Mouse (Mus musculus) CH12F3 (cell line): ENCODE data around the gene Plekha1.

Experiments
- in situ Hi-C: fragments of 300-500 bp; cut with MboI; formaldehyde crosslinking; loops from 2 replicates; pipeline ENCODE4 v1.14.3; 2020; ENCODE audit warnings: low sequenced_read_pairs

Gene Plekha1

GRCm38 (mm10) chr7:130910841-130911240 lies 45.3 kb downstream of the Plekha1 start:
- in situ Hi-C loops = loop anchor here (10.0 kb wide), 1 partner anchor 146 kb away; no protein-coding TSS in a partner anchor

DNA sequence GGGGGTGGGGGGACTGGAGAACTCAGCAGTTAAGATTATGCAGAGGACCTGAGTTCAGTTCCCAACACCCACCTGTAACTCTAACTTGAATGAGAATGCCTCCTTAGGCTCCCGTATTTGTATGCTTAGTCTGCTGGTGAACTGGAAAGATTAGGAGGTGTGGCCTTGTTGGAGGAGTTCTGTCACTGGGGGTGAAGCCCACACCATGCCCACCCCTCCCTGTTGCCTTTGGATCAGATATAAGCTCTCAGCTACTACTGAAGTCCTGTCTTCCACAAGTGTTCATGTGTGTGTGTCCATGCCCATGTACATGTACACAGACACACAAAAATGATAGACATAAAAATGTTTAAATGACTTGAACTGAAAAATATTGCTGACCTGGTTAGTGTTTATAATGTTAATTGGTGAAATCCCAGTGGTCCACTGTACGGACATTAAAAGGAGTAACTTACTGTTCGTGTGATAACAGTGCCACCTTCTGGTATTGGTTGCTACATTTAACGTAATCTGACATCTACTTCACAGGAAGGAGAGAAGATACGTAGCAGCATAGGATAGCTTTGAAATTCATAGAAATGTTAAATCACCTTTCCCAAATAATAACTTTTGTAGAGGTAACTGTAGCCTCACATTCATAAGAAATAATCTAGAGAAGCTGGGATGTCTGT lies 49.3 kb downstream of the Plekha1 start:
- in situ Hi-C loops = loop anchor here (10.0 kb wide), 1 partner anchor 150 kb away; no protein-coding TSS in a partner anchor

GRCm38 (mm10) chr7:130918260-130918659 lies 52.7 kb downstream of the Plekha1 start:
- in situ Hi-C loops = loop anchor here (10.0 kb wide), 1 partner anchor 153 kb away; no protein-coding TSS in a partner anchor

DNA sequence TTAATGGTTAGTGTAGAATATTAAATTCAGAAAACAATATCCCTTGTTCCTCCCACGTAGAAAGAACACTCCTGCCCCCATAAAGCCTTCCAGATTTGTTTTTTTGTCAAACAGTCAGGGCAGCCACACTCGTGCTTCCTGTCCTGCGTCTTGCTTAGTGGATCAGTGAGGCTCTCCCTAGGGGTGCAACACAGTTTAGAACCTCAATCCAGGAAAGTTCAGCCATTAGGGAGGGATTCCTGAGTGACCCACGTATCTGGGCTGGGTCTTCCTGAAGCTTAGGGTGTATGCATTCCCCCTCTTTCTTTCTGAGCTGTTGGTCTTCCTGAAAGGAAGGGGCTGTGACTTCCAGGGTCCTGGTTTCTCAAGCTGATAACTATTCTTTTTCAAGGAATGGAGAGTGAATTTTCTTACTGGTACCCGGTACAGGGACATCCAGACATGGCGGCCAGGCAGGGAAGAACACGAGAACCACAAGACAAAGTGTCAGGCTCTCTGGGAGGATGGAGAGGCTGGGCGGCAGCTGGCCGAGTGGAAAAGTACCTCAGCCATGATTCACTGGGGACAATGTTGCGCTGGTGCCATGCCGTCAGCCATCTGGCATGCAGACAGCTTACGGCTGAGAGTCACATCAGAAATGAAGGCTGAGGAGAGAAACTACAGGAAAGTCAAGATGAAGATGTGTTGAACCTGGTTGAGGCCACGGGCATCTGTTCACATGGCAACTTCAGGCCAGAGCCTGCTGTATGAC lies 57.6 kb downstream of the Plekha1 start:
- in situ Hi-C loops = no loop called here

- in situ Hi-C loops = no loop called here
Observed at GRCm38 (mm10) chr7:130930401-130930800, 64.8 kb downstream of the Plekha1 start.

DNA sequence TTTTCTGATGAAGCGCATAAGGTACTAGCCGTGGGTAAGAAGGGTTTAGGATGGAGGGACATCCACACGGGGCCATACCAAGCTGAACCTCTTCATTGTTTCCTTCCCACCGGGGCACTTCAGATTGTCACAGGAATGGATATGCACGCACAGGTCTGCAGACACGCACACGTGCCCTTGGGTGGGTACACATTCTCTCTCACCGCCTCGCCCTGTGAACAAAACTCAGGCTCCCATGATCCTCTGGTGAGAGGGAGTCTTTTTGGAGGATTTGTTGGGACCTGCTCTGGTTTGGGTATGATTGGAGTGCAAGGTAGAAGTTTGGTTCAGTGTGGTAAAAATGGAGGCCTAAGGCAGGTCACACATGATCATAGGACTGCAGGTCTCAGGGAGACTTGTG lies 67.4 kb downstream of the Plekha1 start:
- in situ Hi-C loops = no loop called here

DNA sequence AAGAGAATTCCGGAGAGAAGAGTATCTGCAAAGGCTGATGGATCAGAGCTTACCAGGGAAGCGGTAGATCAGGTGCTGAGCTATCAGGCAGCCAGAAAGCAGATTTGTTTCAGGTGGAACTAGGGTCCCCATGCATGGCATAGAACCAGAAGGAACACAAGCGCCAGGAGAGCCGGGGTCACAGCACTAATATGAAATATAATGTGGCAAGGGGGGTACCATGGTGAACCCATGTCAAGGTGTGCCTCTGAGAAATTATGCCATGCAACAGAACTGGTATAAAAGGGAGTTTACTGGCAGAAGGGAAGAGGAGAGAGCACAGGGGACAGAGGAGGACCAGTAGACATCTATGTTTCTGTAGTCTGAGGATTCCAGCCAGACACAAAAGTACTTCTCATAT lies 69.1 kb downstream of the Plekha1 start:
- in situ Hi-C loops = no loop called here

DNA sequence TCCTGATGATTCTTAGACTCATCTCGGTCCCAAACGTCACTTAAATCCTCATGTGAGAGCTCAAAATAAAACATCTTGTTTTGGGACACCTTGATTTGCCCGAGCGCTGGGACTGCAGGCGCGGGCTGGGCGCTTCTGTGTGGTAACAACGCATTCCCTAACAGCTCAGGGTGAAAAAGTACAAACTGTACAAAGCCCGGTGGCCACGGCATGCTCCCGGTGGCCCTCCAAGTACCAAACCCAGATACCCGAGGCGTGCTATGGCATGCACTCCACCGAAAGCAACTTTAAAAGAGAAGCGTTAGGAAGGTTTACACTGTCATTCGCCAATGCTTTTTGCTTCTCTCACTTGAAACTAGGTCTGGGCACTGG lies 69.9 kb downstream of the Plekha1 start:
- in situ Hi-C loops = no loop called here

DNA sequence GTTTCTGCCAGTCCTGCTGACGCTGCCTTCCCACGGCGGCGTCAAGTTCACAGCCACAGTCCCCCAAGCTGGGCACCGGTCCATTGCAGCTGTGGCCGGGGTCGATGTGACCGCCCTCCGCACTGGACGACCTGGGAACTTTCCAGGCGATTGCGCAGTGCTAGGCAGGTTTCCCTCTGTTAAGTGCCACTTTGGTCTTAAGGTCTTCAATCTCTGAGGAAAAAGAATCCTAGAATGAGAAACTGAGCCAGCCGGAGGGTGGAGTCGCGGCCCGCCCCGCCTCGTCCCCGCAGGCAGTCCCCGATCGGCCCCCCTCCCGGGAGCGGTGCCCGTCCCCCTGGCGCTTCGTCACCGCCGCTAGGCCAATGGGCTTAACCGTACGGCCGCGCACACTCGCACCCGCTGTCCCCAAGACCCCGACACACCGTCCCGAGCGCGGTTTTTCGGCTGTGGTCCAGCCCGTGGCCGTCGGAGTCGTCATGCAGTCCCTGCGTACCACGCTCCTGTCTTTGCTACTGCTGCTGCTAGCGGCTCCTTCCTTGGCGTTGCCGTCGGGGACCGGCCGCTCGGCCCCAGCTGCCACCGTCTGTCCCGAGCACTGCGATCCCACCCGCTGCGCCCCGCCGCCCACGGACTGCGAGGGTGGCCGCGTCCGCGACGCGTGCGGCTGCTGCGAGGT lies 70.4 kb downstream of the Plekha1 start, which contains the start of gene Htra1:
Gene Htra1 (plus strand): TSS at position 319 of the 679 bp plus-strand sequence.
- in situ Hi-C loops = no loop called here

GRCm38 (mm10) chr7:130936472-130936951 lies 71.0 kb downstream of the Plekha1 start:
- in situ Hi-C loops = no loop called here

GRCm38 (mm10) chr7:130937266-130937841 lies 71.8 kb downstream of the Plekha1 start:
- in situ Hi-C loops = no loop called here

- in situ Hi-C loops = no loop called here
Observed at GRCm38 (mm10) chr7:130938005-130938404, 72.4 kb downstream of the Plekha1 start.

GRCm38 (mm10) chr7:130938896-130939295 lies 73.3 kb downstream of the Plekha1 start:
- in situ Hi-C loops = no loop called here

DNA sequence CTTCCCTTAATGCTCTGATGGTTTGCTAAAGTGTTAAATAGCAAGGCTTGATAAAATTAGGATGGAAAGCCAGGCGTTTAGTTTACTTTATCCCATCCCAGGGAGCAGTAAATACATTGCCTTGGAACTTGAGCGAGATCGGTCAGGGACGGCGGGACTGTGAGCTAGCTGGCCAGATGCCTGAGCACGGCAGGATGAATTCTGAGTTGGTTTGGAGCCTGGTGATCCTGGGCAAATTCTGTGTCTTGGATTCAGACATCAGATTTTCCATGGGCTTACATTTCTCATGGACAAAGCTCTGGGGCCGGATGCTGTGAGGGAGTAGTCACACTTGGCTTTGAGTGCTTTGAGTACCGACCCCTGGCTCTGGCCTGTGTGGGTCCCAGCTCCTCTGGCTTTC lies 75.2 kb downstream of the Plekha1 start:
- in situ Hi-C loops = no loop called here

DNA sequence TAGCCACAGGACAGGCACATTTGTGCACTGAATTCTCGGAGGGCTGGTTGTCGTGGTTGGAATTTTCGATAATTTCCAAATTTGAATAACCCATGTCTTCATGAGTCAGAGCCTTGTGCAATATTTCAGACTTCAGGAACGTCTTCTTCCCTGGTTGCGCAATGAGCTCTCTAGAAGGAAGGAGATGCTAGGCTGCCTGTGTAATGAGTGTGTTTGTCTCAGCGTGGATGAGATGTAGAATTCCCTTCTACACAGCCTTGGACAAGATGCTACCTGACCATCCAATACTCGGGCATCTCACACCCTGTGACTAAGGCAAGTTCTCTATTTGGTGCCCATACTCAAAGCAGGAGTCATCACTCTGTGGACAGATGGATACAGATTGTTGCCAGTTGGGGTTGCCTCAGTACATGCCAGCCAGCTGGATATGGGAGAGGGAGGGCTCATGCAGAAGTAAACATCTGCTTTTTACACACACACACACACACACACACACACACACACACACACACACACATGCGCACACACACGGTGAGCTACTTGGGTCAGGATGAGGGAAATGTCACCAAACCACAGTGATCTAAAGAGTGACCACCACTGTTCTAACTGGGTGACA lies 77.8 kb downstream of the Plekha1 start:
- in situ Hi-C loops = no loop called here

DNA sequence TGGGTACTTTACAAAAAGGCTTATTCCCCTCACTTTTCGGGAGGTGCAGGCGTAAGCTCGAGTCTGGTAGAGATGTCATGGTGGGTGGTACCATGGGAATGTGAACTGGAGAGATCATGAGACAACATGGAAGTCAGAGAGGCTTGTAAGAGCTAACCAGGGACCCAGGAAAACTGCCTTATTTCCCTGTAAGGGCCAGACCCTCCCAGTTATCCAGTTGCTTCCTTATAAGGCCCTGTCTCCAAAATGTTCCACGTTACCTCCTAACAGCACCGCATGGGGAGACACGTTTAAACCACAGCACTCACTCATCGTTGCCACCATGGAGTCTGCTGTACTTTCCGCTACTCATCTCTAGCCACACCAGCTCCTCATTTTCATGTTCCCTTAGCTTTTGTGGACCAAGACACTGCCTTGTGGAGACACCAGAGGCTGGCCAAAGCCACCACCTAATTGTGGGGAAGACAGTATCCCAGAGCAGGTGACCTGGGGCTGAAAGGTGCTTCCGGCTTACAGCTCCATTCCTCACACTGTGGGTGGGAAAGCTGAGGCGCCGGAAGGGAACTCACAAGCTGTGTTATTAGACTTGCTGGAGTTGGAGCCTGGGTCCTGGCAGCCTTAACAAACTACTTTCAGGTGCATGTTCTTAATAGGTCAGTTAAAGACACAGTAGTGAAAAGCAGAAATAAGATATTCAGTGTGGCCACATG lies 79.4 kb downstream of the Plekha1 start:
- in situ Hi-C loops = no loop called here

DNA sequence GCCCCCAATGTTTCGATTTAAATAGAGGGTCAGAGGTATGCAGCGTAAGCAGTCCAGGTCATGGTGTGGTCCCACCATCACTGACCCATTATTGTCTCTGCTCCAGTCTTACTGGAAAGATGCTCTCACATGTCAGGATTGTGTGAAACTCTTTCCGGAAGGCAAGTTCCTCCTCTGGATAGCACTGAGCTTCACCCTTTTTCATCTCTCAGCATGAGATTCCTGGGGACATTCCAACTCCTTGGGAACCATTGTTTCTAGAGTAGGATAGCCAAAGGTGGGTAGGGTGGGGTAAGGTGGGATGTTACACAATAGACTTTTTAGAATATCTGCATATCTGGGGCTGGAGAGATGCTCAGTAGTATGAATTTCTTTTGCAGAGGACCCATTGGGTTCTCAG lies 80.2 kb downstream of the Plekha1 start:
- in situ Hi-C loops = no loop called here

DNA sequence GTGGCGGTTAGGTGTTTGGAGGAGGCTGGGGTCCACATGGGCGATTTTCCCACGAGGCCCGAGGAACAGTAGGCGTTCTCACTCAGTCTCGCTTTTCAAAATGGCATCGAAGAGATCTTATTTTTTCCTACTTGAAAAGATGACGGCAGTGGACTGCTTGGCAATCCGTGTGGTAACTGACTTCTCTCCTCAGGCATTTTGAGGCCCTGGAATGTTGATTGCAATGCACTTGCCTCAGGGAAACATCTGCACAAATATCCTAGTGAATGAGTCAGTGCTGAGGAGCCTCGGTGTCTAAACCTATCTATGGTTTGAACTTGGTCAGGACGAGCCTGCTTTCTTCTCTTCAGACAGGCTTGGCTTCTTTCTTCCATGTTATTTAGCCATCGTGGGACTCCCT lies 80.7 kb downstream of the Plekha1 start:
- in situ Hi-C loops = no loop called here

- in situ Hi-C loops = no loop called here
Observed at GRCm38 (mm10) chr7:130948563-130949208, 83.1 kb downstream of the Plekha1 start.

GRCm38 (mm10) chr7:130949331-130949751 lies 83.8 kb downstream of the Plekha1 start:
- in situ Hi-C loops = no loop called here
